Mouse (Mus musculus) limb, embryonic 13.5 days (tissue): ENCODE data around the gene Aldh3b2. TPM values are rescaled to one million over a fixed set of nuclear protein-coding genes. Genes with fewer than 3 reads are reported as not detected.

Experiments used
- ATAC-seq: fragments of 200-750 bp; cut with Nextera tagmentation; 2 replicates; pipeline ENCODE4 v1.8.0; 2017; ENCODE audit warnings: low read depth, moderate number of reproducible peaks, moderate TSS enrichment; ENCODE audit not compliant: low FRiP score
- H3K27ac ChIP-seq: fragments of 300-500 bp; sonication (generic); 2 replicates; pipeline ENCODE4 v1.5.1; 2015; ENCODE audit warnings: inconsistent platforms, mild to moderate bottlenecking, moderate library complexity
- H3K27me3 ChIP-seq: fragments of 300-500 bp; sonication (generic); 2 replicates; pipeline ENCODE4 v1.6.1; 2015; ENCODE audit warnings: mild to moderate bottlenecking, inconsistent platforms
- H3K36me3 ChIP-seq: fragments of 300-500 bp; sonication (generic); 2 replicates; pipeline ENCODE4 v1.6.1; 2015; ENCODE audit warnings: inconsistent platforms, mild to moderate bottlenecking, moderate library complexity
- H3K4me1 ChIP-seq: fragments of 300-500 bp; sonication (generic); 2 replicates; pipeline ENCODE4 v1.6.1; 2015; ENCODE audit warnings: inconsistent platforms
- H3K4me2 ChIP-seq: fragments of 300-500 bp; sonication (generic); replicated peaks from 2 replicates; pipeline ENCODE4 v1.6.1; 2015; ENCODE audit warnings: inconsistent platforms, mild to moderate bottlenecking, moderate library complexity
- H3K4me3 ChIP-seq: fragments of 300-500 bp; sonication (generic); 2 replicates; pipeline ENCODE4 v1.5.1; 2015; ENCODE audit warnings: moderate library complexity, mild to moderate bottlenecking, inconsistent platforms
- H3K9ac ChIP-seq: fragments of 300-500 bp; sonication (generic); 2 replicates; pipeline ENCODE4 v1.6.1; 2015; ENCODE audit warnings: mild to moderate bottlenecking, inconsistent platforms
- H3K9me3 ChIP-seq: fragments of 300-500 bp; sonication (generic); 2 replicates; pipeline ENCODE4 v1.6.1; 2016; ENCODE audit warnings: inconsistent platforms
- WGBS: fragments of 180-500 bp; shearing (Covaris S2); methylation state at CpG from one replicate; pipeline ENCODE4 v1.1.7; 2015; 5-methylcytosine and 5-hydroxymethylcytosine counted together
- polyA plus RNA-seq: library from polyadenylated mRNA; unstranded; fragments of >200 nt; fragmentation: Nextera tagmentation; extraction: Ambion mirVana; gene quantifications from 2 replicates; pipeline ENCODE4 v1.2.1, GENCODE M21; 2015

The Aldh3b2 gene
- polyA plus RNA-seq, 1 experiment from 2014 or later = 9.3 TPM

GRCm38 (mm10) chr19:3930262-3931057, 41.7 kb upstream of the Aldh3b2 start:
- no peak overlapping the region for H3K4me3 ChIP-seq
- H3K36me3 ChIP-seq = no peaks in the 10 kb centered on the region
- H3K4me2 ChIP-seq = no peak overlapping the region
- no peak for ATAC-seq
- peaks cover 30% of the 10 kb centered on the region for H3K4me1 ChIP-seq
- 71% methylated on average over 21 of the region's 21 CpGs for WGBS
- H3K9ac ChIP-seq = no peak overlapping the region
- no peaks in the 10 kb centered on the region for H3K27me3 ChIP-seq
- H3K27ac ChIP-seq = peak overlapping the region; percentile 63
- no peaks in the 10 kb centered on the region for H3K9me3 ChIP-seq

GRCm38 (mm10) chr19:3931716-3932115, 40.4 kb upstream of the Aldh3b2 start:
- Histone ChIP-seq H3K9ac (no peak overlapping the region), H3K4me1 (peaks cover 30% of the 10 kb centered on the region), H3K27me3 (peaks cover 3% of the 10 kb centered on the region; the same call in 1 of the 2 replicates), H3K27ac (no peak overlapping the region), H3K4me2 (no peak overlapping the region), H3K36me3 (no peaks in the 10 kb centered on the region), H3K9me3 (no peaks in the 10 kb centered on the region), H3K4me3 (no peak overlapping the region)
- ATAC-seq = no peak
- 90% methylated on average over 9 of the region's 9 CpGs for WGBS

- peak; percentile 88 for ATAC-seq
- no peak within 1 kb of the TSS for H3K27ac ChIP-seq
- H3K9ac ChIP-seq = peak within 1 kb of the TSS; percentile 67
- H3K4me2 ChIP-seq = peak within 1 kb of the TSS; percentile 87
- WGBS = 6% methylated on average over 39 of the region's 42 CpGs
- no peaks in the 10 kb centered on the region for H3K36me3 ChIP-seq
- H3K4me1 ChIP-seq = peaks cover 14% of the 10 kb centered on the region
- peaks cover 8% of the 10 kb centered on the region; the same call in 1 of the 2 replicates for H3K27me3 ChIP-seq
- no peaks in the 10 kb centered on the region for H3K9me3 ChIP-seq
- H3K4me3 ChIP-seq = peak within 1 kb of the TSS; percentile 53
These were observed 36.9 kb upstream of the Aldh3b2 start, which contains the start of gene Unc93b1 for GRCm38 (mm10) chr19:3935032-3935895. Unc93b1 (plus strand) TSS chr19:3935186.

- Histone ChIP-seq H3K4me3 (peak overlapping the region; percentile 53), H3K4me2 (peak overlapping the region; percentile 87), H3K27me3 (peaks cover 8% of the 10 kb centered on the region; the same call in 1 of the 2 replicates), H3K27ac (no peak overlapping the region), H3K36me3 (no peaks in the 10 kb centered on the region), H3K4me1 (peaks cover 8% of the 10 kb centered on the region), H3K9me3 (no peaks in the 10 kb centered on the region), H3K9ac (peak overlapping the region; percentile 67)
- ATAC-seq = no peak
- 9% methylated on average over 22 of the region's 22 CpGs for WGBS
These were observed 36.0 kb upstream of the Aldh3b2 start for GRCm38 (mm10) chr19:3935896-3936850.

GRCm38 (mm10) chr19:3942315-3942714, 29.8 kb upstream of the Aldh3b2 start:
- Histone ChIP-seq H3K4me1 (no peaks in the 10 kb centered on the region), H3K9ac (no peak overlapping the region), H3K4me2 (no peak overlapping the region), H3K27me3 (peaks cover 15% of the 10 kb centered on the region; the same call in 1 of the 2 replicates), H3K9me3 (no peaks in the 10 kb centered on the region), H3K27ac (no peak overlapping the region), H3K4me3 (no peak overlapping the region), H3K36me3 (no peaks in the 10 kb centered on the region)
- no peak for ATAC-seq
- 83% methylated on average over 7 of the region's 7 CpGs for WGBS

DNA sequence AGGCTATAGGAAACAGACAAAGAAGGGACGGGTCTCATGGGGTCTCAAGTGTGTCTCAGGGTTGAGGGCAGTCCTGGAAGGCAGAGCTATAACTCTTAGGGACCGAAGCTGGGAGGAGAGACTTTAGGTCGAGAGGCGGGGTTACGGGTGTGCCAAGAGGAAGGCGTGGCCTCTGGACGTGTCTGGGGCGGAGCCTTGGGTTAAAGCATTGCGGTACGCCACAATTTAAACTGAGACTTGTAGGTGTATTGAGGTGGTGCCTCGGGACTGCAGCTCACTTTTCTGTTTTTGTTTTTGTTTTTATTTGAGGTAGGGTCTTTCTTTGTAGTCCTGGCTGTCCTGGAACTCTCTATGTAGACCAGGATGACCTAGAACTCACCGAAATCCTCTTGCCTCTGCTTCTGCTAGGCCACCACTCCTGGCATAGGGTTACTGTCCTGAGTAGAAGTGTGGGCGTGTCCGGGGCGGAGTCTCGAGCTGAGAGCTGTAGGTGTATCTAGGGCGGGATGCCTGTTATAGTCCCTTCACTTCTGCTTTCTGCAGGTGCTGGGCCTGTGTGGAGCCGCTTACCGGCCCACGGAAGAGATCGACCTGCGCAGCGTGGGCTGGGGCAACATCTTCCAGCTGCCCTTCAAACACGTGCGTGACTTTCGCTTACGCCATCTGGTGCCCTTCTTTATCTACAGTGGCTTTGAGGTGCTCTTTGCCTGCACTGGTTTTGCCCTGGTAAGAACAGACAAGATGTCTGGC, 29.0 kb upstream of the Aldh3b2 start:
- no peak overlapping the region for H3K4me3 ChIP-seq
- H3K4me2 ChIP-seq = peak overlapping the region; percentile 36
- no peaks in the 10 kb centered on the region for H3K36me3 ChIP-seq
- peaks cover 15% of the 10 kb centered on the region; the same call in 1 of the 2 replicates for H3K27me3 ChIP-seq
- H3K9ac ChIP-seq = 0 out of 2 replicates have a peak overlapping the region, but pooled peaks have one; percentile 25
- ATAC-seq = no peak
- no peaks in the 10 kb centered on the region for H3K9me3 ChIP-seq
- WGBS = 28% methylated on average over 27 of the region's 27 CpGs
- H3K27ac ChIP-seq = no peak overlapping the region
- H3K4me1 ChIP-seq = no peaks in the 10 kb centered on the region

DNA sequence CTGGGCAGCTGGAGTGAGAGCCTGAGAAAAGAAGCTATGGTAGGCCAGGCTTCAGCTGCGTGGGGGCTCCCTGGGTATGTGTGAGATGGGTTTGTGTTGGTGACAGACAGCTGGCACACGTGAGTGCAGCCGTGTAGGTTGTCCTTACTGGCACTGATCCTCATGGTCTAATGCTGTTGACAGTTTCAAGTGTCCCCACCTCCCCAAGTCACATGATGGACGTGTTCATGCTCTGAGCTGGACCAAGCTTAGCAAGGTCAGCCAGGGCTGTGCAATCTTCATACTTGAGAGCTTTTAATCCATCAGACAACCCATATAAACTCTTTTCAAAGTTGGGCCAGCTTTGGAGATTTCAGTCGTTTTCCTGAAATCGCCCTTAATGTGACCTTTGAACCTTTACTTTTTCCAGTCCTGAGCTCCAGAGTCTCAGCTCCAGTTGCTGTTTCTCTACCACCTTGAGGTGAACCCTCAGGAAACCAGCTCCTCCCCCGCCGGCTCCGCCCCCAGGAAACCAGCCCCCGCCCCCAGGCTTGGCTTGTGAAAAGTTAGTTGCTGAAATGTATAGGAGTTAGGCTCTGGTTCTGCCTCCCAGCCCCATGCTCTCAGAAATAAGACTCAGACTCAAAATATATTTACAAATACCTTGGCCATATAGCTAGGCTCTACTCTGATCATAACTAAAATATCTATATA, 26.1 kb upstream of the Aldh3b2 start:
- Histone ChIP-seq H3K27me3 (peaks cover 15% of the 10 kb centered on the region; the same call in 1 of the 2 replicates), H3K4me2 (no peak overlapping the region)
- WGBS = 31% methylated on average over 10 of the region's 10 CpGs

DNA sequence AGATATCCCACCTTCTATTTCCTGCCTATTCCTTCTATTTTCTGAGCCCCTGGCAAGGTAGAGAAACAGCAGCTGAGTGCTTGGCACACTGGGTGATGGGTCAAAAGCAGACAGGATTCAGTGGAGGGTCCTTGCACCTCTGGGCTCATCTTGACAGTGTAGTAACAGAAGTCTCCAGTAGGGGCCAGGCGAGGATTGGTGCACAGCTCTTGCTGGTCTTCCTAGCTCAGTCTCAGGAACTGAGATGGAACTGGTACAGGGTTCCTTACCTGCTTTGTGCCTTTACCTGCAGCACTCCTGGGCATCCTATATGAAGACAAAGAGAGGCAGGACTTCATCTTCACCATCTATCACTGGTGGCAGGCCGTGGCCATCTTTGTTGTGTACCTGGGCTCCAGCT, 25.4 kb upstream of the Aldh3b2 start:
- H3K27me3 ChIP-seq = peaks cover 15% of the 10 kb centered on the region; the same call in 1 of the 2 replicates
- H3K9ac ChIP-seq = no peak overlapping the region
- no peak overlapping the region for H3K4me3 ChIP-seq
- H3K36me3 ChIP-seq = no peaks in the 10 kb centered on the region
- no peak overlapping the region for H3K4me2 ChIP-seq
- no peaks in the 10 kb centered on the region for H3K9me3 ChIP-seq
- no peak overlapping the region for H3K27ac ChIP-seq
- WGBS = 15% methylated on average over 2 of the region's 2 CpGs
- ATAC-seq = peak; percentile 64
- H3K4me1 ChIP-seq = no peaks in the 10 kb centered on the region

More for the DNA sequence above, 26.1 kb upstream of the Aldh3b2 start:
- no peak for ATAC-seq
- Histone ChIP-seq H3K9ac (no peak overlapping the region), H3K27ac (no peak overlapping the region), H3K4me3 (no peak overlapping the region), H3K4me1 (no peaks in the 10 kb centered on the region), H3K9me3 (no peaks in the 10 kb centered on the region), H3K36me3 (no peaks in the 10 kb centered on the region)

DNA sequence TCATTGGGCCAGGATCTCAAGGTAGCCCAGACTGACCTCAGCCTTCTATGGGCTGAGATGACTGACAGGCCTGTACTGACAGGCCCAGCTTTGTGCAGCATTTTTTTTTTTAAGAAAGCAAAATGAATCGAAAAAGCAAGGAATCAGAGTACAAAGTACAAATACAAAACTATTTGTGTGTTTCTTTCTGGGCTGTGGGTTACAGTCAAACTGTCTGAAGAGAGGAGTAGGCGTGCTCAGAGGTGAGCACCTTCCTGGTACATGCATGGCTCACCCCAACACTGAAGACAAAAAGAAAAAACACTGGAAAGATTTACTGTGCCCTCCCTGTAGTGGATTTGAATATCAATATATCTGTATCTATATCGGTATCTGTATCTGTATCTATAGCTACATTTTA, 24.3 kb upstream of the Aldh3b2 start:
- 74% methylated on average over 3 of the region's 3 CpGs for WGBS

DNA sequence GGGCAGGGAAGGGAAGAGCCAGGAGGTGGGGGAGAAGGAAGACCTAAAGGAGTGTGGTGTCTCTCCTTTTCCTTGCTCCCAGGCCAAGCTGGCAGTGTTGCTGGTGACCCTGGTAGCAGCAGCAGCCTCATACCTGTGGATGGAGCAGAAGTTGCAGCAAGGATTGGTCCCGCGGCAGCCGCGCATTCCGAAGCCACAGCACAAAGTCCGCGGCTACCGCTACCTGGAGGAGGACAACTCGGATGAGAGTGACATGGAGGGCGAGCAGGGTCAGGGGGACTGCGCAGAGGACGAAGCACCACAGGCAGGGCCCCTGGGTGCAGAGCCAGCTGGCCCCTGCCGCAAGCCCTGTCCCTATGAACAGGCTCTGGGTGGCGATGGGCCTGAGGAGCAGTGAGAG, 23.6 kb upstream of the Aldh3b2 start:
- ATAC-seq = no peak
- no peaks in the 10 kb centered on the region for H3K9me3 ChIP-seq
- no peak overlapping the region for H3K4me3 ChIP-seq
- H3K36me3 ChIP-seq = no peaks in the 10 kb centered on the region
- WGBS = 68% methylated on average over 14 of the region's 14 CpGs
- H3K4me2 ChIP-seq = no peak overlapping the region
- no peak overlapping the region for H3K9ac ChIP-seq
- H3K27me3 ChIP-seq = peaks cover 6% of the 10 kb centered on the region; the same call in 1 of the 2 replicates
- no peaks in the 10 kb centered on the region for H3K4me1 ChIP-seq
- H3K27ac ChIP-seq = no peak overlapping the region

More for the DNA sequence above, 24.3 kb upstream of the Aldh3b2 start:
- no peak for ATAC-seq
- no peaks in the 10 kb centered on the region for H3K4me1 ChIP-seq
- H3K27ac ChIP-seq = no peak overlapping the region
- no peaks in the 10 kb centered on the region for H3K9me3 ChIP-seq
- H3K4me2 ChIP-seq = no peak overlapping the region
- H3K27me3 ChIP-seq = peaks cover 12% of the 10 kb centered on the region; the same call in 1 of the 2 replicates
- no peak overlapping the region for H3K4me3 ChIP-seq
- H3K9ac ChIP-seq = no peak overlapping the region
- H3K36me3 ChIP-seq = no peaks in the 10 kb centered on the region
